Mouse (Mus musculus): Measurements from ENCODE around the gene Frmd5. TPM values are rescaled to one million over a fixed set of nuclear protein-coding genes. Genes with fewer than 3 reads are reported as not detected.
"Not testable (repeated sequence)": the region's sequence is repeated elsewhere in the genome, so short reads cannot be mapped to it uniquely, and the experiment has no call there.

Frmd5 gene
- polyA plus RNA-seq, 1 experiment from 2014 or later, result 27.9 TPM

GRCm38 (mm10) chr2:121826189-121826588 is 19.3 kb upstream of the Frmd5 start:
- Histone ChIP-seq H3K4me1 (ENCODE audit: control insufficient read depth, insufficient read depth, low read length) (no peaks in the 10 kb centered on the region), H3K4me3 (ENCODE audit: low read depth, low read length) (no peak overlapping the region), H3K27ac (ENCODE audit: low read length) (no peak overlapping the region), H3K4me2 (ENCODE audit: low read length) (no peak overlapping the region), H3K27me3 (ENCODE audit: control insufficient read depth, insufficient read depth, low read depth, low read length) (no peaks in the 10 kb centered on the region), H3K9me3 (replicated peaks; ENCODE audit: control insufficient read depth, low read length, poor library complexity, severe bottlenecking) (no peaks in the 10 kb centered on the region), H3K9ac (ENCODE audit: low read depth, low read length) (no peak overlapping the region), H3K36me3 (ENCODE audit: control insufficient read depth, insufficient read depth, low read length) (no peaks in the 10 kb centered on the region)
- WGBS, result 27% methylated on average over 2 of the region's 2 CpGs
- ATAC-seq, result no peak

GRCm38 (mm10) chr2:121824653-121825052 is 17.8 kb upstream of the Frmd5 start:
- Histone ChIP-seq H3K27me3 (ENCODE audit: control insufficient read depth, insufficient read depth, low read depth, low read length) (no peaks in the 10 kb centered on the region), H3K4me3 (ENCODE audit: low read depth, low read length) (no peak overlapping the region), H3K9ac (ENCODE audit: low read depth, low read length) (no peak overlapping the region), H3K9me3 (replicated peaks; ENCODE audit: control insufficient read depth, low read length, poor library complexity, severe bottlenecking) (no peaks in the 10 kb centered on the region), H3K27ac (ENCODE audit: low read length) (no peak overlapping the region), H3K4me1 (ENCODE audit: control insufficient read depth, insufficient read depth, low read length) (no peaks in the 10 kb centered on the region), H3K4me2 (ENCODE audit: low read length) (no peak overlapping the region), H3K36me3 (ENCODE audit: control insufficient read depth, insufficient read depth, low read length) (no peaks in the 10 kb centered on the region)
- 76% methylated on average over 5 of the region's 5 CpGs for WGBS
- no peak for ATAC-seq

GRCm38 (mm10) chr2:121821787-121822186 is 14.9 kb upstream of the Frmd5 start:
- H3K27ac ChIP-seq (ENCODE audit: low read length), result no peak overlapping the region
- no peak for ATAC-seq
- 89% methylated on average over 7 of the region's 7 CpGs for WGBS

GRCm38 (mm10) chr2:121810876-121811275 is 4.0 kb upstream of the Frmd5 start:
- H3K27me3 ChIP-seq (ENCODE audit: control insufficient read depth, insufficient read depth, low read depth, low read length); H3K36me3 ChIP-seq (ENCODE audit: control insufficient read depth, insufficient read depth, low read length); H3K4me3 ChIP-seq (ENCODE audit: low read depth, low read length); H3K27ac ChIP-seq (ENCODE audit: low read length); ATAC-seq; H3K4me2 ChIP-seq (ENCODE audit: low read length); H3K4me1 ChIP-seq (ENCODE audit: control insufficient read depth, insufficient read depth, low read length); H3K9ac ChIP-seq (ENCODE audit: low read depth, low read length); H3K9me3 ChIP-seq (replicated peaks; ENCODE audit: control insufficient read depth, low read length, poor library complexity, severe bottlenecking): not testable (repeated sequence)
- WGBS, result 90% methylated on average over 6 of the region's 6 CpGs

More at GRCm38 (mm10) chr2:121821787-121822186, 14.9 kb upstream of the Frmd5 start:
- Histone ChIP-seq H3K9ac (ENCODE audit: low read depth, low read length) (no peak overlapping the region), H3K4me3 (ENCODE audit: low read depth, low read length) (no peak overlapping the region), H3K4me2 (ENCODE audit: low read length) (no peak overlapping the region), H3K27me3 (ENCODE audit: control insufficient read depth, insufficient read depth, low read depth, low read length) (no peaks in the 10 kb centered on the region), H3K4me1 (ENCODE audit: control insufficient read depth, insufficient read depth, low read length) (no peaks in the 10 kb centered on the region), H3K36me3 (ENCODE audit: control insufficient read depth, insufficient read depth, low read length) (no peaks in the 10 kb centered on the region), H3K9me3 (replicated peaks; ENCODE audit: control insufficient read depth, low read length, poor library complexity, severe bottlenecking) (no peaks in the 10 kb centered on the region)

GRCm38 (mm10) chr2:121809126-121809525 is 2.2 kb upstream of the Frmd5 start:
- Histone ChIP-seq H3K9me3 (replicated peaks; ENCODE audit: control insufficient read depth, low read length, poor library complexity, severe bottlenecking) (no peaks in the 10 kb centered on the region), H3K27ac (ENCODE audit: low read length) (no peak overlapping the region), H3K36me3 (ENCODE audit: control insufficient read depth, insufficient read depth, low read length) (no peaks in the 10 kb centered on the region), H3K4me2 (ENCODE audit: low read length) (no peak overlapping the region), H3K27me3 (ENCODE audit: control insufficient read depth, insufficient read depth, low read depth, low read length) (no peaks in the 10 kb centered on the region), H3K9ac (ENCODE audit: low read depth, low read length) (no peak overlapping the region), H3K4me1 (ENCODE audit: control insufficient read depth, insufficient read depth, low read length) (peaks cover 4% of the 10 kb centered on the region; the same call in 1 of the 2 replicates), H3K4me3 (ENCODE audit: low read depth, low read length) (no peak overlapping the region)
- no peak for ATAC-seq
- 84% methylated on average over 3 of the region's 3 CpGs for WGBS

- Histone ChIP-seq H3K4me1 (ENCODE audit: control insufficient read depth, insufficient read depth, low read length) (peaks cover 12% of the 10 kb centered on the region), H3K4me3 (ENCODE audit: low read depth, low read length) (peak overlapping the region; percentile 90), H3K27me3 (ENCODE audit: control insufficient read depth, insufficient read depth, low read depth, low read length) (no peaks in the 10 kb centered on the region), H3K9me3 (replicated peaks; ENCODE audit: control insufficient read depth, low read length, poor library complexity, severe bottlenecking) (no peaks in the 10 kb centered on the region), H3K36me3 (ENCODE audit: control insufficient read depth, insufficient read depth, low read length) (no peaks in the 10 kb centered on the region), H3K4me2 (ENCODE audit: low read length) (peak overlapping the region; percentile 87), H3K9ac (ENCODE audit: low read depth, low read length) (peak overlapping the region; percentile 96), H3K27ac (ENCODE audit: low read length) (peak overlapping the region; percentile 97)
- WGBS, result 1% methylated on average over 42 of the region's 90 CpGs
- ATAC-seq, result peak; percentile 88
Measured at GRCm38 (mm10) chr2:121806171-121806943, 530 bp downstream of the Frmd5 start.

GRCm38 (mm10) chr2:121799051-121799450 is 7.8 kb downstream of the Frmd5 start:
- Histone ChIP-seq H3K4me2 (ENCODE audit: low read length) (no peak overlapping the region), H3K9ac (ENCODE audit: low read depth, low read length) (no peak overlapping the region), H3K36me3 (ENCODE audit: control insufficient read depth, insufficient read depth, low read length) (no peaks in the 10 kb centered on the region), H3K27ac (ENCODE audit: low read length) (no peak overlapping the region), H3K4me1 (ENCODE audit: control insufficient read depth, insufficient read depth, low read length) (peaks cover 8% of the 10 kb centered on the region), H3K9me3 (replicated peaks; ENCODE audit: control insufficient read depth, low read length, poor library complexity, severe bottlenecking) (no peaks in the 10 kb centered on the region), H3K4me3 (ENCODE audit: low read depth, low read length) (no peak overlapping the region), H3K27me3 (ENCODE audit: control insufficient read depth, insufficient read depth, low read depth, low read length) (no peaks in the 10 kb centered on the region)
- WGBS, result 65% methylated on average over 7 of the region's 7 CpGs
- ATAC-seq, result no peak

- Histone ChIP-seq H3K36me3 (ENCODE audit: control insufficient read depth, insufficient read depth, low read length) (no peaks in the 10 kb centered on the region), H3K4me3 (ENCODE audit: low read depth, low read length) (no peak overlapping the region), H3K27me3 (ENCODE audit: control insufficient read depth, insufficient read depth, low read depth, low read length) (no peaks in the 10 kb centered on the region), H3K9me3 (replicated peaks; ENCODE audit: control insufficient read depth, low read length, poor library complexity, severe bottlenecking) (no peaks in the 10 kb centered on the region), H3K4me2 (ENCODE audit: low read length) (no peak overlapping the region), H3K4me1 (ENCODE audit: control insufficient read depth, insufficient read depth, low read length) (no peaks in the 10 kb centered on the region), H3K9ac (ENCODE audit: low read depth, low read length) (no peak overlapping the region), H3K27ac (ENCODE audit: low read length) (no peak overlapping the region)
- ATAC-seq, result no peak
- WGBS, result 75% methylated on average over 6 of the region's 6 CpGs
Measured at GRCm38 (mm10) chr2:121795995-121796394, 10.9 kb downstream of the Frmd5 start.

- no peak for ATAC-seq
- no peak overlapping the region for H3K27ac ChIP-seq (ENCODE audit: low read length)
- no peak overlapping the region for H3K4me2 ChIP-seq (ENCODE audit: low read length)
- H3K4me1 ChIP-seq (ENCODE audit: control insufficient read depth, insufficient read depth, low read length), result 0 out of 2 replicates have a peak, but pooled peaks cover 2% of the 10 kb centered on the region
- H3K9me3 ChIP-seq (replicated peaks; ENCODE audit: control insufficient read depth, low read length, poor library complexity, severe bottlenecking), result no peaks in the 10 kb centered on the region
- H3K27me3 ChIP-seq (ENCODE audit: control insufficient read depth, insufficient read depth, low read depth, low read length), result no peaks in the 10 kb centered on the region
- H3K9ac ChIP-seq (ENCODE audit: low read depth, low read length), result no peak overlapping the region
- no peak overlapping the region for H3K4me3 ChIP-seq (ENCODE audit: low read depth, low read length)
- no peaks in the 10 kb centered on the region for H3K36me3 ChIP-seq (ENCODE audit: control insufficient read depth, insufficient read depth, low read length)
Measured at GRCm38 (mm10) chr2:121789777-121790176, 17.1 kb downstream of the Frmd5 start.

Measured in midbrain, embryonic 16.5 days (tissue).